In the genomic region with DNA sequence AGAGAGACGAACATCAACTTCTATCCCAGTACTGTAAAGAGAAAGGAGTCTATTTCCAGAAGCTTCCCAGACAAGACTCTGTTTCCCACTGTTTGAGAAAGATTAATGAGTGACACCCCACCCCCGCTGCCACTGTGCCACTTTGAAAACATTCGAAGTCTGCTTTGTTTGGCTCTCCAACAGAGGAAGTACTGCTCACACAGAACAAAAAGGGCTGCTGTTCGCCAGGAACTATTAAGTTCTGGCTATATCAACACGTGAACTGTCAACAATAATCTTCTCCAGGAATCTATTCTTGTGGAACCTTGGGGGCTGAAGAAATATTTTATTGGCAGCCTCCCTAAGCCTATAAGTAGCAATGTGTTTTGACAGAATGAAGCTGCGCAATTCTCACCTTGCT, we compare ENCODE assay signal across 16 mouse cellular contexts.
DNase-seq lines count a peak whose midpoint lies in the region; ATAC-seq and TF ChIP-seq lines count a peak whose summit lies in the region.
"Had no signal": no experiment of that assay in that cellular context is flagged by ENCODE, and none has a peak within 500 bp of the region (broad histone marks: within the 10 kb centered on the region; RNA-seq: fewer than 3 reads in every experiment).

No protein-coding gene starts in this region.

- DNase-seq in heart, postnatal 4 days, result no peak
- DNase-seq in liver, adult 2 months (ENCODE audit: extremely low read depth, low read depth, low spot score), result peak; percentile 12
- no peak for DNase-seq in liver, embryonic 11.5 days (ENCODE audit: low spot score)
- peak; percentile 42 for DNase-seq in brain, embryonic 14.5 days (ENCODE audit: low read depth)
- peak; percentile 43 for DNase-seq in kidney, postnatal 10 days
- DNase-seq in thymus, adult 18-20 months, result no peak
- DNase-seq: B cell, adult 2 months; gastrocnemius, postnatal 36 days; heart, postnatal 14 days; thymus, postnatal 36 days had no signal

- no peaks in the 10 kb centered on the region for H3K79me2 ChIP-seq in liver, adult 2 months (ENCODE audit: control insufficient read depth, insufficient read depth, low read length)

- H3K4me3 ChIP-seq in heart, embryonic 11.5 days (ENCODE audit: low read depth, low read length), result no peak overlapping the region
- no peak overlapping the region for H3K4me3 ChIP-seq in liver, adult 2 months (ENCODE audit: insufficient read depth, low read depth, low read length)
- H3K4me3 ChIP-seq in liver, embryonic 11.5 days (ENCODE audit: low read depth, low read length), result no peak overlapping the region
- no peak overlapping the region for H3K4me3 ChIP-seq in forebrain, embryonic 12.5 days (replicated peaks)
- H3K4me3 ChIP-seq: forebrain, embryonic 15.5 days; liver, embryonic 12.5 days had no signal

- no peak for TF ChIP-seq CTCF in liver, adult 2 months (IDR thresholded peaks at IDR 0.05; ENCODE audit: low read depth, low read length)
- no peak for TF ChIP-seq CTCF in brain, embryonic 14.5 days (IDR thresholded peaks at IDR 0.05; ENCODE audit: borderline replicate concordance, extremely low read depth, insufficient read depth, insufficient read length)

- H3K27ac ChIP-seq in heart, embryonic 11.5 days (ENCODE audit: low read depth, low read length), result no peak overlapping the region
- H3K27ac ChIP-seq in liver, adult 2 months (replicated peaks; ENCODE audit: insufficient read depth, low read depth, low read length), result no peak overlapping the region
- H3K27ac ChIP-seq in liver, embryonic 11.5 days (ENCODE audit: low read depth, low read length), result no peak overlapping the region
- no peak overlapping the region for H3K27ac ChIP-seq in forebrain, embryonic 12.5 days
- H3K27ac ChIP-seq: forebrain, embryonic 15.5 days; liver, embryonic 12.5 days had no signal

- no peaks in the 10 kb centered on the region for H3K27me3 ChIP-seq in heart, embryonic 11.5 days (ENCODE audit: control insufficient read depth, insufficient read depth, low read length)
- no peaks in the 10 kb centered on the region for H3K27me3 ChIP-seq in liver, adult 2 months (ENCODE audit: control insufficient read depth, insufficient read depth, low read length)
- no peaks in the 10 kb centered on the region for H3K27me3 ChIP-seq in liver, embryonic 11.5 days (replicated peaks; ENCODE audit: control insufficient read depth, insufficient read depth, low read length)
- H3K27me3 ChIP-seq in forebrain, embryonic 12.5 days, result no peaks in the 10 kb centered on the region
- H3K27me3 ChIP-seq: forebrain, embryonic 15.5 days; liver, embryonic 12.5 days had no signal

- H3K4me2 ChIP-seq in heart, embryonic 11.5 days, result no peak overlapping the region
- no peak overlapping the region for H3K4me2 ChIP-seq in liver, embryonic 11.5 days
- H3K4me2 ChIP-seq in forebrain, embryonic 12.5 days, result no peak overlapping the region
- H3K4me2 ChIP-seq: forebrain, embryonic 15.5 days; liver, embryonic 12.5 days had no signal

- H3K9ac ChIP-seq in heart, embryonic 11.5 days (ENCODE audit: low read depth, low read length), result no peak overlapping the region
- no peak overlapping the region for H3K9ac ChIP-seq in liver, adult 2 months (ENCODE audit: low read depth, low read length)
- H3K9ac ChIP-seq in liver, embryonic 11.5 days (ENCODE audit: low read depth, low read length), result no peak overlapping the region
- no peak overlapping the region for H3K9ac ChIP-seq in forebrain, embryonic 12.5 days
- H3K9ac ChIP-seq: forebrain, embryonic 15.5 days; liver, embryonic 12.5 days had no signal

- H3K9me3 ChIP-seq in heart, embryonic 11.5 days (replicated peaks; ENCODE audit: control insufficient read depth, low read length), result no peaks in the 10 kb centered on the region
- no peaks in the 10 kb centered on the region for H3K9me3 ChIP-seq in liver, embryonic 11.5 days (ENCODE audit: control insufficient read depth, low read length)
- H3K9me3 ChIP-seq in forebrain, embryonic 12.5 days, result no peaks in the 10 kb centered on the region
- H3K9me3 ChIP-seq: forebrain, embryonic 15.5 days; liver, embryonic 12.5 days had no signal

- H3K36me3 ChIP-seq in heart, embryonic 11.5 days (ENCODE audit: control insufficient read depth, insufficient read depth, low read length), result no peaks in the 10 kb centered on the region
- no peaks in the 10 kb centered on the region for H3K36me3 ChIP-seq in liver, adult 2 months (ENCODE audit: control insufficient read depth, insufficient read depth, low read length)
- no peaks in the 10 kb centered on the region for H3K36me3 ChIP-seq in liver, embryonic 11.5 days (ENCODE audit: control insufficient read depth, insufficient read depth, low read length)
- H3K36me3 ChIP-seq in forebrain, embryonic 12.5 days (replicated peaks), result no peaks in the 10 kb centered on the region
- H3K36me3 ChIP-seq: forebrain, embryonic 15.5 days; G1E; liver, embryonic 12.5 days had no signal

- 44% methylated on average over 6 of the region's 6 CpGs for WGBS in heart, embryonic 11.5 days (ENCODE audit: insufficient replicate concordance)
- WGBS in liver, adult 2 months, result 25% methylated on average over 6 of the region's 6 CpGs
- WGBS in liver, embryonic 11.5 days, result 41% methylated on average over 6 of the region's 6 CpGs
- 45% methylated on average over 6 of the region's 6 CpGs for WGBS in forebrain, embryonic 12.5 days

- no peak for TF ChIP-seq POLR2A in liver, adult 2 months (IDR thresholded peaks at IDR 0.05; ENCODE audit: extremely low read depth, insufficient read depth, low read length)
- TF ChIP-seq POLR2A in brain, embryonic 14.5 days (IDR thresholded peaks at IDR 0.05; ENCODE audit: borderline replicate concordance, extremely low read depth, insufficient read depth, insufficient read length, poor library complexity, severe bottlenecking), result no peak

- 0 out of 2 replicates have a peak, but pooled peaks have one; percentile 46 for ATAC-seq in heart, embryonic 11.5 days (replicated peaks; ENCODE audit: insufficient number of reproducible peaks, low FRiP score, low TSS enrichment)
- no peak for ATAC-seq in liver, embryonic 11.5 days (replicated peaks; ENCODE audit: low FRiP score)
- ATAC-seq in forebrain, embryonic 12.5 days (ENCODE audit: low FRiP score), result no peak
- ATAC-seq: activated CD4-positive, CD25-positive, alpha-beta regulatory T cell, adult 4 months; forebrain, embryonic 15.5 days; liver, embryonic 12.5 days had no signal

- H3K4me1 ChIP-seq in heart, embryonic 11.5 days (ENCODE audit: control insufficient read depth, insufficient read depth, low read length), result no peaks in the 10 kb centered on the region
- peaks cover 3% of the 10 kb centered on the region; the same call in 1 of the 2 replicates for H3K4me1 ChIP-seq in liver, adult 2 months (ENCODE audit: control insufficient read depth, insufficient read depth, low read length)
- no peaks in the 10 kb centered on the region for H3K4me1 ChIP-seq in liver, embryonic 11.5 days (replicated peaks; ENCODE audit: control insufficient read depth, insufficient read depth, low read length)
- H3K4me1 ChIP-seq in forebrain, embryonic 12.5 days, result 0 out of 2 replicates have a peak, but pooled peaks cover 3% of the 10 kb centered on the region
- H3K4me1 ChIP-seq: forebrain, embryonic 15.5 days; liver, embryonic 12.5 days had no signal

Comparison
In these comparisons a context has a peak if more than half of its experiments do, and no peak if none do; other contexts are left out.
1. DNase-seq: peak in liver, adult 2 months (single experiment), brain, embryonic 14.5 days (single experiment) and kidney, postnatal 10 days (single experiment); none in heart, postnatal 4 days (single experiment), liver, embryonic 11.5 days (single experiment) and thymus, adult 18-20 months (0 of 2).